Mouse (Mus musculus): ENCODE measurements around the gene Tbx15.

DNA sequence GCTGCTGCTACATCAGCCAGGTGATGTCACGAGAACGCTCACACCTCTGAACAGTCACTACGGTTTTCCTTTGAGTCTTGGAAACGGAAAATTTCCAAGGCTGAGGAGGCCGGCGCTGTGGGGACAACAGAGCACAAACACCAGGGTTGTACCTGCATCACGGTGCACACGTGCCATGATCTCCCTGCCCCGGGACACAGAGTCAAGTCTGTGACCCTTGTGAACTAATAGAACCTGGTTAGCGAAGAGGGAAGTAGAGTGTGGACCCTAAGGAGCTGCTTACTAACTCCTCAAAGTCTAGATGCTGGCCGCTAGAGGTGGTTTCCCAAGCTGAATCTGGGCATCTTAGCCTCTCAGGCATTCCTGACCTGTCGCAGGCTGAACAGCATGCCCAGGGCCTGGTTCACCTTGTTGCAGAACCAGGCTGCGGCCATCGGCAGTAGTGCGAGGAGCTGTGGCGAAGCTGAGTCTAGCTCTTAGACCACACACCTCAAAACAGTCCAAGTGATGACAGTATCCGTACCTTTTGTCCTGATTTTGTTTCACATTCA lies 5.8 kb upstream of the Tbx15 start:
- no peak for TF ChIP-seq MYOG (IDR thresholded peaks at IDR 0.05; ENCODE audit: control insufficient read depth, extremely low read depth, insufficient read length)
- TF ChIP-seq MYOD1 (IDR thresholded peaks at IDR 0.05; ENCODE audit: control insufficient read depth, insufficient read length, low read depth): no peak
- TF ChIP-seq CTCF (IDR thresholded peaks at IDR 0.05; ENCODE audit: control insufficient read depth, insufficient read depth, insufficient read length): no peak
- no peak for TF ChIP-seq USF1 (IDR thresholded peaks at IDR 0.05; ENCODE audit: low read depth)
- TF ChIP-seq MAX (IDR thresholded peaks at IDR 0.05): no peak
- no peak for TF ChIP-seq CEBPB (IDR thresholded peaks at IDR 0.05; ENCODE audit: low read depth)
- TF ChIP-seq FOSL1 (IDR thresholded peaks at IDR 0.05; ENCODE audit: insufficient read depth, low read length, poor library complexity, severe bottlenecking): no peak
